Comparison of ENCODE assay signal across 19 mouse cellular contexts in the genomic region with DNA sequence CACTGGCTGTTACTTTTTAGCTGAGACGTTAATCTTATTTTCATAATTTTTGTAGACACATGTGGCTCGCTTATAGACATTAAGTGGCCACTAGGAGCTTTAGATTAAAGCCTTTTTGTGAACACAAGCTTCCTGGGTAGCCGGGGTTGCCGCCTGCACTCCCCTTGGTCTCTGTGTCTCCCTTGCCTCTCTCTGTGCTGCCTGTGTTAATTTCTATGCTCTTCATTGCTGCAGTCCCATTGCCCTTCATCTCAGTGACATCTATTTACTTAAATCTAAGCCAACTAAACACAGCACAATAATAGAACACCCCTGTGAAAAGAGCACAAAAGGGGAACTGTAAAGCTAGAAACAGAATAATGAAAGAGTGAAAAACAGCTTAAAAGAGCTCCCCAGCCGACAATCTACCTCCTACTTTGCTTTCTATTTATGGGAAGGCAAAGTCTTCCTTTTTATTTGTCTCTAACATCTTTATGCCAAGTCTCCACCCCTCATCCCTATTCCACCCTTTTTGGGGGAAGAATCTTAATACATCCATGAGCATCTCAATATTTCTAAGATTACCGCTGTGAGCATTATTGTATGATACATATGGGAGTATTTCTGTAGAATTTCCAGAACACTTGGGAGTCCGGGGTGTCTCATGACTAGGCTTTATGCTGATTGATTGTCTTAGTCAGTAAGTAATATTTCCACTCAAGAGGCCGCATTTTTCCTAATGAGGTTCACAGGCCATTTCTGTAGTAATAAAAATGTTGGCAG.
DNase-seq lines count a peak whose midpoint lies in the region; ATAC-seq lines count a peak whose summit lies in the region.
"Had no signal": no experiment of that assay in that cellular context is flagged by ENCODE, and none has a peak within 500 bp of the region (broad histone marks: within the 10 kb centered on the region; RNA-seq: fewer than 3 reads in every experiment).

No protein-coding gene starts in this region.

- no peak overlapping the region for H3K9ac ChIP-seq in midbrain, embryonic 12.5 days (replicated peaks)
- no peak overlapping the region for H3K9ac ChIP-seq in midbrain, embryonic 16.5 days (ENCODE audit: low read depth, low read length)
- H3K9ac ChIP-seq in midbrain, embryonic 13.5 days (replicated peaks), result no peak overlapping the region
- H3K9ac ChIP-seq: liver, embryonic 14.5 days had no signal

- no peak overlapping the region for H3K4me3 ChIP-seq in midbrain, embryonic 12.5 days
- no peak overlapping the region for H3K4me3 ChIP-seq in midbrain, embryonic 16.5 days (ENCODE audit: low read depth, low read length)
- H3K4me3 ChIP-seq in midbrain, embryonic 13.5 days (replicated peaks), result no peak overlapping the region
- H3K4me3 ChIP-seq in heart, embryonic 10.5 days, result no peak overlapping the region
- H3K4me3 ChIP-seq: heart, adult 2 months had no signal

- H3K4me2 ChIP-seq in midbrain, embryonic 12.5 days (replicated peaks), result 0 out of 2 replicates have a peak overlapping the region, but pooled peaks have one; percentile 9
- no peak overlapping the region for H3K4me2 ChIP-seq in midbrain, embryonic 16.5 days (ENCODE audit: low read length)
- no peak overlapping the region; the same call in 1 of the 2 replicates for H3K4me2 ChIP-seq in midbrain, embryonic 13.5 days (replicated peaks)

- no peak for DNase-seq in frontal cortex, postnatal 25 days (ENCODE audit: low spot score in 2 of 2)
- no peak for DNase-seq in MN1 (ENCODE audit: low spot score)
- DNase-seq in heart, embryonic 10.5 days (ENCODE audit: low spot score), result no peak
- DNase-seq: adrenal gland, postnatal 14 days; B cell, adult 2 months; cerebellum, adult 8-10 months; heart, adult 2 months; kidney, adult 8-10 months; layer of hippocampus, postnatal 36 days; right cerebral cortex, adult 18-20 months had no signal

- H3K27me3 ChIP-seq in midbrain, embryonic 12.5 days, result no peaks in the 10 kb centered on the region
- H3K27me3 ChIP-seq in midbrain, embryonic 16.5 days (ENCODE audit: control insufficient read depth, insufficient read depth, low read depth, low read length), result no peaks in the 10 kb centered on the region
- no peaks in the 10 kb centered on the region for H3K27me3 ChIP-seq in midbrain, embryonic 13.5 days
- H3K27me3 ChIP-seq in heart, embryonic 10.5 days (ENCODE audit: insufficient read depth, poor library complexity, severe bottlenecking), result no peaks in the 10 kb centered on the region
- H3K27me3 ChIP-seq: Patski had no signal

- 40% methylated on average over 8 of the region's 8 CpGs for WGBS in midbrain, embryonic 12.5 days
- WGBS in midbrain, embryonic 16.5 days, result 26% methylated on average over 8 of the region's 8 CpGs
- WGBS in midbrain, embryonic 13.5 days, result 32% methylated on average over 8 of the region's 8 CpGs
- WGBS in heart, embryonic 10.5 days, result 67% methylated on average over 8 of the region's 8 CpGs

- peak; percentile 62 for ATAC-seq in frontal cortex, adult (ENCODE audit: low TSS enrichment)
- ATAC-seq in midbrain, embryonic 12.5 days (ENCODE audit: low FRiP score, low read depth), result no peak
- ATAC-seq in midbrain, embryonic 16.5 days, result no peak
- ATAC-seq in midbrain, embryonic 13.5 days, result peak; percentile 25; the same call in 1 of the 2 replicates
- ATAC-seq: activated CD4-positive, CD25-positive, alpha-beta regulatory T cell, adult 4 months; forebrain, embryonic 16.5 days; inflammation-experienced regulatory T-cells, adult 6 months; Patski had no signal

- peaks cover 23% of the 10 kb centered on the region for H3K4me1 ChIP-seq in midbrain, embryonic 12.5 days
- peaks cover 24% of the 10 kb centered on the region for H3K4me1 ChIP-seq in midbrain, embryonic 16.5 days (ENCODE audit: control insufficient read depth, insufficient read depth, low read length)
- peaks cover 36% of the 10 kb centered on the region for H3K4me1 ChIP-seq in midbrain, embryonic 13.5 days (replicated peaks)
- no peaks in the 10 kb centered on the region for H3K4me1 ChIP-seq in heart, embryonic 10.5 days

- H3K36me3 ChIP-seq in midbrain, embryonic 12.5 days, result 0 out of 2 replicates have a peak, but pooled peaks cover 2% of the 10 kb centered on the region
- H3K36me3 ChIP-seq in midbrain, embryonic 16.5 days (ENCODE audit: control insufficient read depth, insufficient read depth, low read length), result 0 out of 2 replicates have a peak, but pooled peaks cover 3% of the 10 kb centered on the region
- peaks cover 5% of the 10 kb centered on the region; the same call in 1 of the 2 replicates for H3K36me3 ChIP-seq in midbrain, embryonic 13.5 days
- no peaks in the 10 kb centered on the region for H3K36me3 ChIP-seq in heart, embryonic 10.5 days

- 0 out of 2 replicates have a peak overlapping the region, but pooled peaks have one; percentile 42 for H3K27ac ChIP-seq in midbrain, embryonic 12.5 days (replicated peaks)
- no peak overlapping the region for H3K27ac ChIP-seq in midbrain, embryonic 16.5 days (ENCODE audit: low read length)
- peak overlapping the region; percentile 31; the same call in 1 of the 2 replicates for H3K27ac ChIP-seq in midbrain, embryonic 13.5 days
- no peak overlapping the region for H3K27ac ChIP-seq in heart, embryonic 10.5 days
- H3K27ac ChIP-seq: heart, adult 2 months; liver, embryonic 14.5 days had no signal

- no peaks in the 10 kb centered on the region for H3K9me3 ChIP-seq in midbrain, embryonic 12.5 days
- no peaks in the 10 kb centered on the region for H3K9me3 ChIP-seq in midbrain, embryonic 16.5 days (replicated peaks; ENCODE audit: control insufficient read depth, low read length, poor library complexity, severe bottlenecking)
- H3K9me3 ChIP-seq in midbrain, embryonic 13.5 days, result no peaks in the 10 kb centered on the region
- no peaks in the 10 kb centered on the region for H3K9me3 ChIP-seq in heart, embryonic 10.5 days

Comparison
In these comparisons a context has a peak if more than half of its experiments do, and no peak if none do; other contexts are left out.
1. ATAC-seq: peak in frontal cortex, adult (single experiment) and midbrain, embryonic 13.5 days (single experiment); none in midbrain, embryonic 12.5 days (single experiment) and midbrain, embryonic 16.5 days (single experiment).
2. H3K27ac ChIP-seq: peak in midbrain, embryonic 12.5 days (single experiment) and midbrain, embryonic 13.5 days (single experiment); none in midbrain, embryonic 16.5 days (single experiment) and heart, embryonic 10.5 days (single experiment).